Mouse (Mus musculus) heart, postnatal 0 days (tissue): ENCODE results near the gene Ankrd33. TPM values are rescaled to one million over a fixed set of nuclear protein-coding genes. Genes with fewer than 3 reads are reported as not detected.

Source experiments
- ATAC-seq: fragments of 200-750 bp; cut with Nextera tagmentation; 2 replicates; pipeline ENCODE4 v1.8.0; 2017; ENCODE audit warnings: low read depth, moderate number of reproducible peaks, moderate library complexity; ENCODE audit not compliant: insufficient read depth
- DNase-seq: peaks from one replicate; pipeline ENCODE4 v3.0.0-alpha.2; 2016; ENCODE audit warnings: low spot score
- H3K27ac ChIP-seq: fragments of 300-500 bp; sonication (generic); 2 replicates; pipeline ENCODE4 v1.5.1; 2014; ENCODE audit warnings: low read depth, mild to moderate bottlenecking
- H3K27me3 ChIP-seq: fragments of 300-500 bp; sonication (generic); 2 replicates; pipeline ENCODE4 v1.6.1; 2014; ENCODE audit warnings: low read length, mixed read lengths; ENCODE audit not compliant: control insufficient read depth, insufficient read depth
- H3K36me3 ChIP-seq: fragments of 300-500 bp; sonication (generic); replicated peaks from 2 replicates; pipeline ENCODE4 v1.6.1; 2014; ENCODE audit warnings: low read length, mixed read lengths; ENCODE audit not compliant: control insufficient read depth, insufficient read depth
- H3K4me1 ChIP-seq: fragments of 300-500 bp; sonication (generic); 2 replicates; pipeline ENCODE4 v1.6.1; 2014; ENCODE audit warnings: antibody characterized with exemption; ENCODE audit not compliant: control insufficient read depth, insufficient read depth
- H3K4me2 ChIP-seq: fragments of 300-500 bp; sonication (generic); 2 replicates; pipeline ENCODE4 v1.6.1; 2014; ENCODE audit warnings: low read depth, mild to moderate bottlenecking, low read length, moderate library complexity
- H3K4me3 ChIP-seq: fragments of 300-500 bp; sonication (generic); 2 replicates; pipeline ENCODE4 v1.5.1; 2014; ENCODE audit warnings: low read depth, low read length
- H3K9ac ChIP-seq: fragments of 300-500 bp; sonication (generic); replicated peaks from 2 replicates; pipeline ENCODE4 v1.6.1; 2014; ENCODE audit warnings: low read depth, low read length, mixed read lengths
- H3K9me3 ChIP-seq: fragments of 300-500 bp; sonication (generic); replicated peaks from 2 replicates; pipeline ENCODE4 v1.6.1; 2016; ENCODE audit warnings: low read length; ENCODE audit not compliant: control insufficient read depth
- CTCF ChIP-seq: IDR thresholded peaks from 2 replicates; pipeline ENCODE4 v1.5.1; 2016; ENCODE audit warnings: antibody characterized with exemption, control low read depth, low read depth
- EP300 ChIP-seq: IDR thresholded peaks from 2 replicates; pipeline ENCODE4 v1.6.1; 2016; ENCODE audit warnings: antibody characterized with exemption, low read depth
- WGBS: fragments of 180-500 bp; shearing (Covaris S2); extraction: QIAGEN DNeasy Blood & Tissue Kit; methylation state at CpG from one replicate; pipeline ENCODE4 v1.1.7; 2014; 5-methylcytosine and 5-hydroxymethylcytosine counted together
- polyA plus RNA-seq: library from polyadenylated mRNA; unstranded; fragments of >200 nt; fragmentation: Nextera tagmentation; extraction: Ambion mirVana; gene quantifications from 2 replicates; pipeline ENCODE4 v1.2.1, GENCODE M21; 2015
- total RNA-seq: library from RNA; depleted of rRNA; stranded (reverse); fragments of >200 nt; gene quantifications from 2 replicates; pipeline ENCODE4 v1.2.3, GENCODE M21; 2014; ENCODE audit warnings: low replicate concordance

Ankrd33 gene
- total and polyA plus RNA-seq, 2 experiments from 2014 or later: not detected

- H3K4me3 ChIP-seq: no peak overlapping the region
- DNase-seq: no peak
- H3K9me3 ChIP-seq: no peaks in the 10 kb centered on the region
- no peaks in the 10 kb centered on the region for H3K36me3 ChIP-seq
- ATAC-seq: no peak
- H3K9ac ChIP-seq: no peak overlapping the region
- no peak for TF ChIP-seq CTCF
- TF ChIP-seq EP300: no peak
- no peaks in the 10 kb centered on the region for H3K27me3 ChIP-seq
- no peak overlapping the region for H3K4me2 ChIP-seq
- 60% methylated on average over 6 of the region's 6 CpGs for WGBS
- H3K4me1 ChIP-seq: peaks cover 32% of the 10 kb centered on the region
- peak overlapping the region; percentile 58 for H3K27ac ChIP-seq
Observed at GRCm38 (mm10) chr15:101148604-101149003, 33.0 kb downstream of the Ankrd33 start.

DNA sequence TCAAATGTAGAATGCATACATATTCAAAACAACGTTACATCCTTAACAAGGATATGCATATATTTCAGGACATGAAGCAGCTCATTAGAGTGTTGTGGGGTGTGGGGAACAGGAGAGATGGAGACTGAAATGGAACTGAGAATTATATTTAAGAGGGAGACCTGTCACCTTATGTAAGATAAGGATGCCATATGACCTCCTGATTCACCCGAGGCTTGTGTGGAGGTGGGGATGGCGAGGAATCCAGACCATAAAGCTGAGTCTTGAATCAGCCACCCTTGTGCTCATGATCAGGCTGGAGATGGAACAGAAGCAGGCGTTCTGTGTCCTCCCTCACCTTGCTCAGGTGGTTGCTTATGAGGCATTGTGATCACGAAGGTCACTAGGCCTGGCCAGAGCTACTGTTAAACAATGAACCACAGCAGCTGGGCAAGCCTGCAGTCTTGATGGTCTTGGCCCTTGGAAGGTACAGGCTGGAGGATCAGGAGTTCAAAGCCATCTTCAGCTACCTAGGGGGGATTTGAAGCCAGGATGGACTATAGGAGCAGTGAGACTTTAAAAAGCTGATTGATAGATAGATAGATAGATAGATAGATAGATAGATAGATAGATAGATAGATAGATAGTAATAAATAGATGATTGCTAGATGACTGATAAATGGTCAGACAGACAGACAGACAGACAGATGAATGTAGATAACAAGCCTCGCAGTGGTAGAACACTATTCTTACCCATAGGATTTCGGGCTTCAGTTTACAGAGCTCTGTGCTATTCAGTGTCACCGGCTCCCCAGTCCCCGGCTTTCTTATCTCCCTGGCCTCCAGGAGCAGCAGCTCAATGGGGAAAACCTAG lies 36.1 kb downstream of the Ankrd33 start:
- Histone ChIP-seq H3K27me3 (no peaks in the 10 kb centered on the region), H3K4me3 (no peak overlapping the region), H3K9ac (no peak overlapping the region), H3K36me3 (no peaks in the 10 kb centered on the region), H3K4me1 (peaks cover 17% of the 10 kb centered on the region), H3K27ac (no peak overlapping the region), H3K4me2 (no peak overlapping the region), H3K9me3 (no peaks in the 10 kb centered on the region)
- DNase-seq (no peak), ATAC-seq (no peak)
- 63% methylated on average over 9 of the region's 9 CpGs for WGBS
- TF ChIP-seq CTCF (no peak), EP300 (no peak)

GRCm38 (mm10) chr15:101154700-101155616 lies 39.4 kb downstream of the Ankrd33 start:
- no peak overlapping the region for H3K27ac ChIP-seq
- no peak overlapping the region for H3K4me2 ChIP-seq
- H3K4me3 ChIP-seq: no peak overlapping the region
- H3K27me3 ChIP-seq: no peaks in the 10 kb centered on the region
- no peaks in the 10 kb centered on the region; the same call in 1 of the 2 replicates for H3K9me3 ChIP-seq
- TF ChIP-seq EP300 (no peak), CTCF (no peak)
- H3K9ac ChIP-seq: no peak overlapping the region
- H3K36me3 ChIP-seq: no peaks in the 10 kb centered on the region
- ATAC-seq: no peak
- DNase-seq: no peak
- 74% methylated on average over 7 of the region's 7 CpGs for WGBS
- H3K4me1 ChIP-seq: no peaks in the 10 kb centered on the region

GRCm38 (mm10) chr15:101160128-101160527 lies 44.6 kb downstream of the Ankrd33 start:
- peaks cover 9% of the 10 kb centered on the region; the same call in 1 of the 2 replicates for H3K4me1 ChIP-seq
- no peak overlapping the region for H3K27ac ChIP-seq
- H3K27me3 ChIP-seq: no peaks in the 10 kb centered on the region
- no peak overlapping the region for H3K4me3 ChIP-seq
- 22% methylated on average over 1 of the region's 1 CpGs for WGBS
- TF ChIP-seq CTCF (no peak), EP300 (no peak)
- no peaks in the 10 kb centered on the region for H3K36me3 ChIP-seq
- no peak for ATAC-seq
- H3K9me3 ChIP-seq: no peaks in the 10 kb centered on the region; the same call in 1 of the 2 replicates
- DNase-seq: no peak
- no peak overlapping the region for H3K9ac ChIP-seq
- H3K4me2 ChIP-seq: no peak overlapping the region

DNA sequence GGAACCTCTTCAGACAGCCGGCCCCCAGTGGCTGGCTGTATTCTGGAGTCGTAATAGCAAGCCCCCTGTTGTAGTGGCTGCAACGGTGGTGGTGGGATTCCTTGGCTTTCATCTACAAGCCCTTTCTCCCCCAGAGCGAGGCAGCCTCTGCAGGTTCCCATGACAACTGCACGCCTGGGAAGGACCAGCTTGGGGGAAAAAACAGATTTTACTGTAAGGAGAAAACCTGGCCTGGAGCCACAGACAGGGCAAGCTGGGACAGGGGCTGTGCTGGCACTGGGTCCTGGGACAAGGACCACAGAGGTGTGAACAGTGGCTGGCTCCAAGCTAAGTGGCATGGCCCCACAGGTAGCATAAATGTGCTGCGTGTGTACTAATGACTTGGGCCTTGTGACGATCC lies 45.0 kb downstream of the Ankrd33 start:
- 42% methylated on average over 7 of the region's 7 CpGs for WGBS
- no peak overlapping the region for H3K4me2 ChIP-seq
- ATAC-seq (no peak), DNase-seq (no peak)
- H3K9ac ChIP-seq: no peak overlapping the region
- H3K27me3 ChIP-seq: no peaks in the 10 kb centered on the region
- no peaks in the 10 kb centered on the region; the same call in 1 of the 2 replicates for H3K9me3 ChIP-seq
- H3K4me1 ChIP-seq: peaks cover 9% of the 10 kb centered on the region; the same call in 1 of the 2 replicates
- H3K36me3 ChIP-seq: no peaks in the 10 kb centered on the region
- H3K4me3 ChIP-seq: no peak overlapping the region
- no peak overlapping the region for H3K27ac ChIP-seq
- no peak for TF ChIP-seq CTCF
